Mouse (Mus musculus) CH12.LX (cell line): ENCODE measurements around the gene Abi3bp. TPM values are rescaled to one million over a fixed set of nuclear protein-coding genes. Genes with fewer than 3 reads are reported as not detected.

Experiments used
- DNase-seq: peaks from one replicate; pipeline ENCODE4 v3.0.0-alpha.2; 2013; ENCODE audit errors: extremely low read depth
- H3K27ac ChIP-seq: 2 replicates; pipeline ENCODE4 v1.5.1; 2012; ENCODE audit warnings: low read depth, mild to moderate bottlenecking, control low read depth, moderate library complexity; ENCODE audit not compliant: insufficient read depth
- H3K27me3 ChIP-seq: replicated peaks from 2 replicates; pipeline ENCODE3; 2012; ENCODE audit warnings: inconsistent platforms
- H3K36me3 ChIP-seq, 2 experiments: replicated peaks in 1 of 2; 2 replicates each; pipeline versions ENCODE3 to v1.6.1; 2012; ENCODE audit warnings: inconsistent platforms in 1 of 2, low read length in 1 of 2, mild to moderate bottlenecking in 1 of 2, mixed read lengths in 1 of 2, moderate library complexity in 1 of 2; ENCODE audit not compliant: control insufficient read depth in 1 of 2, insufficient read depth in 1 of 2
- H3K4me1 ChIP-seq, 2 experiments: 2 replicates each; pipeline ENCODE4 v1.6.1; 2012; ENCODE audit warnings: inconsistent platforms in 1 of 2, moderate library complexity in 1 of 2; ENCODE audit not compliant: insufficient read depth in 2 of 2, control insufficient read depth in 1 of 2
- H3K4me2 ChIP-seq: 2 replicates; pipeline ENCODE4 v1.6.1; 2012; ENCODE audit warnings: low read depth, mild to moderate bottlenecking, control low read depth; ENCODE audit not compliant: poor library complexity, insufficient read depth, severe bottlenecking
- H3K4me3 ChIP-seq, 3 experiments: fragments of 150-350 bp in 1 of 3; sonication (generic) in 1 of 3; replicated peaks in 1 of 3; 2 replicates each; pipeline versions ENCODE3 to v1.5.1; 2011 to 2012; ENCODE audit warnings: low read depth in 2 of 3, low read length in 2 of 3, mild to moderate bottlenecking in 2 of 3, moderate library complexity in 2 of 3, control low read depth in 1 of 3, improper control_type of control experiment in 1 of 3, inconsistent platforms in 1 of 3, mixed read lengths in 1 of 3; ENCODE audit not compliant: poor library complexity in 1 of 3
- H3K79me2 ChIP-seq: replicated peaks from 2 replicates; pipeline ENCODE4 v1.6.1; 2012; ENCODE audit warnings: mild to moderate bottlenecking, moderate library complexity; ENCODE audit not compliant: control insufficient read depth, poor library complexity, insufficient read depth, severe bottlenecking; ENCODE audit errors: extremely low read depth
- H3K9ac ChIP-seq: 2 replicates; pipeline ENCODE4 v1.6.1; 2012; ENCODE audit warnings: low read depth, mild to moderate bottlenecking, control low read depth, moderate library complexity; ENCODE audit not compliant: insufficient read depth
- H3K9me3 ChIP-seq: replicated peaks from 2 replicates; pipeline ENCODE3; 2012; ENCODE audit warnings: low read length, inconsistent platforms, mixed read lengths
- BHLHE40 ChIP-seq: IDR thresholded peaks from 2 replicates; pipeline ENCODE4 v1.6.1; 2011; ENCODE audit warnings: mild to moderate bottlenecking, low read depth, low read length, improper control_type of control experiment
- CHD2 ChIP-seq: IDR thresholded peaks from 2 replicates; pipeline ENCODE4 v1.6.1; 2011; ENCODE audit warnings: low read length, improper control_type of control experiment
- CTCF ChIP-seq, 2 experiments: IDR thresholded peaks in 1 of 2; conservative IDR thresholded peaks in 1 of 2; 2 replicates each; pipeline ENCODE4 v1.5.1; 2011 to 2012; ENCODE audit warnings: low read depth in 2 of 2, low read length in 2 of 2, improper control_type of control experiment in 1 of 2, inconsistent platforms in 1 of 2, mild to moderate bottlenecking in 1 of 2, moderate library complexity in 1 of 2
- ELF1 ChIP-seq: IDR thresholded peaks from 2 replicates; pipeline ENCODE4 v1.6.1; 2014; ENCODE audit warnings: low read depth, mild to moderate bottlenecking, inconsistent platforms, low read length, improper control_type of control experiment
- ETS1 ChIP-seq: conservative IDR thresholded peaks from 2 replicates; pipeline ENCODE4 v1.6.1; 2012; ENCODE audit warnings: low read depth, mild to moderate bottlenecking, inconsistent platforms, low read length, improper control_type of control experiment, moderate library complexity
- HCFC1 ChIP-seq: IDR thresholded peaks from 2 replicates; pipeline ENCODE4 v1.6.1; 2012; ENCODE audit warnings: low read depth, mild to moderate bottlenecking, inconsistent platforms, low read length, improper control_type of control experiment
- MAFK ChIP-seq: IDR thresholded peaks from 2 replicates; pipeline ENCODE4 v1.6.1; 2011; ENCODE audit warnings: low read length, improper control_type of control experiment; ENCODE audit not compliant: insufficient replicate concordance
- MAX ChIP-seq: IDR thresholded peaks from 2 replicates; pipeline ENCODE4 v1.6.1; 2011; ENCODE audit warnings: low read length, improper control_type of control experiment
- MEF2A ChIP-seq: IDR thresholded peaks from 2 replicates; pipeline ENCODE4 v1.6.1; 2014; ENCODE audit warnings: low read depth, mild to moderate bottlenecking, inconsistent platforms, low read length, improper control_type of control experiment, borderline replicate concordance
- MXI1 ChIP-seq: IDR thresholded peaks from 2 replicates; pipeline ENCODE4 v1.6.1; 2011; ENCODE audit warnings: mild to moderate bottlenecking, low read depth, low read length, improper control_type of control experiment
- NELFE ChIP-seq: IDR thresholded peaks from 2 replicates; pipeline ENCODE4 v1.6.1; 2011; ENCODE audit warnings: low read depth, low read length, improper control_type of control experiment
- RAD21 ChIP-seq: IDR thresholded peaks from 2 replicates; pipeline ENCODE4 v1.6.1; 2011; ENCODE audit warnings: low read depth, mild to moderate bottlenecking, low read length, improper control_type of control experiment, moderate library complexity
- RCOR1 ChIP-seq: conservative IDR thresholded peaks from 2 replicates; pipeline ENCODE4 v1.6.1; 2012; ENCODE audit warnings: low read depth, mild to moderate bottlenecking, inconsistent platforms, low read length, improper control_type of control experiment
- SMC3 ChIP-seq: IDR thresholded peaks from 2 replicates; pipeline ENCODE4 v1.6.1; 2011; ENCODE audit warnings: low read depth, low read length, improper control_type of control experiment
- USF1 ChIP-seq: IDR thresholded peaks from 2 replicates; pipeline ENCODE4 v1.6.1; 2014; ENCODE audit warnings: low read depth, mild to moderate bottlenecking, inconsistent platforms, low read length, improper control_type of control experiment
- dilution Hi-C: fragments of 300-500 bp; cut with MboI; formaldehyde crosslinking; loops from 2 replicates; pipeline ENCODE4 v1.14.3; 2020; ENCODE audit warnings: low sequenced_read_pairs; ENCODE audit not compliant: extremely low pct_unique_long_range_greater_than_20kb, extremely low pct_ligation_motif_present
- in situ Hi-C: fragments of 300-500 bp; cut with MboI; formaldehyde crosslinking; loops from 3 replicates; pipeline ENCODE4 v1.14.3; 2019; ENCODE audit warnings: low sequenced_read_pairs, low pct_ligation_motif_present, low pct_unique_long_range_greater_than_20kb, mixed read lengths
- polyA plus RNA-seq: library from polyadenylated mRNA; unstranded; fragments of >175 nt; gene quantifications from 2 replicates; pipeline ENCODE4 v1.2.1, GENCODE M21; 2012; ENCODE audit warnings: low read depth; ENCODE audit not compliant: insufficient read length
- total RNA-seq, 2 experiments: library from RNA; depleted of rRNA; stranded (reverse); fragments of 300-350 nt in 1 of 2; fragments of >200 nt in 1 of 2; gene quantifications; 2 replicates each; pipeline ENCODE4 v1.2.3; 2012 to 2014

Abi3bp gene
- total and polyA plus RNA-seq, 3 experiments = 0.13 TPM; not detected in 2

DNA sequence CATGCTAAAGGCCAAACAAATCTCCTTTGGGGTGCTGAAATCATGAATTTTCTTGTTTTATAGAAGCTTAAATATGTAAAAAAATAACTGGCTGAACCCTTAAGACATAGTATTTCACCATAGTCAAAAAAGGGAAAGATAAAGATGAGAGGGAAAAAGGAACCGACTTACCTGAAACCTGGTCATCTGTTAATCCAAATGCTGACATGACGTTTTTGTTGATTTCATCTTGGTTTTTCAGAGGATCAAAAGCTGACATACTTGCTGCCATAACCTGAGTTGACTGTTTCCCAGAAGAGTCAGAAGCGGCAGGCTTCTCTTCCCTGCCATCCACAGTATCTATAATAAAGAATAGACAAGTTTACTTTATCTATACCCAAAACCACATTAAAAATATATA, 223.2 kb downstream of the Abi3bp start:
- no peak overlapping the region for H3K4me2 ChIP-seq
- DNase-seq = no peak
- peaks cover 2% of the 10 kb centered on the region; the same call in 1 of the 2 replicates for H3K79me2 ChIP-seq
- no peak overlapping the region for H3K9ac ChIP-seq
- H3K4me1 ChIP-seq = peaks cover 2 to 4% of the 10 kb centered on the region in 2 experiments; a peak in 1 of 4 replicates
- no peak overlapping the region for H3K27ac ChIP-seq
- no peaks in the 10 kb centered on the region for H3K9me3 ChIP-seq
- TF ChIP-seq MAFK (peak; percentile 93), MAX (no peak)
- H3K36me3 ChIP-seq = peaks cover 39 to 75% of the 10 kb centered on the region in 2 experiments
- no peak overlapping the region for H3K4me3 ChIP-seq
- dilution Hi-C loops (no loop called here), in situ Hi-C loops (loop anchor here (25.0 kb wide), 1 partner anchor 764 kb away; the partner anchor contains the start of gene Cep97)
- H3K27me3 ChIP-seq = no peaks in the 10 kb centered on the region

DNA sequence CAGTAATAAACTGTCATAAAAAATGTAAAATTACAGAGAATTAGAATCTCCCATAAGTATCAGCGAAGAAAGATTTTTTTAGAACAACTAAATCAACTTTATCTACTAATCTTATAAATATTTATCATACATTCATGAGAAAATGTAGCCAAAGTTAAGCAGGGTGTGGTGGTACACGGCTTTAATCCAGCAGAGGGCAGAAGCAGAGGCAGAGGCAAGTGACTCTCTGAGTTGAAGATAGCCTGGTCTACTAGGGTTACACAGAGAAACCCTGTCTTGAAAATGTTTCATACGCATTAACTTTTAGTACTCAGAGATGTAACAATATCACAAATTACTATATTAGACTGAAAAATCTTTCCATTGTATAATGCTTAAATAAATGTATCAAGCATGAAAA, 228.1 kb downstream of the Abi3bp start:
- H3K36me3 ChIP-seq = peaks cover 48 to 79% of the 10 kb centered on the region in 2 experiments
- H3K4me3 ChIP-seq = no peak overlapping the region
- no peak overlapping the region for H3K9ac ChIP-seq
- no peaks in the 10 kb centered on the region for H3K9me3 ChIP-seq
- dilution Hi-C loops (no loop called here), in situ Hi-C loops (loop anchor here (25.0 kb wide), 1 partner anchor 768 kb away; the partner anchor contains the start of gene Cep97)
- no peak overlapping the region for H3K27ac ChIP-seq
- H3K27me3 ChIP-seq = no peaks in the 10 kb centered on the region
- H3K79me2 ChIP-seq = peaks cover 3% of the 10 kb centered on the region
- DNase-seq = peak; percentile 33
- peaks cover 0 to 10% of the 10 kb centered on the region in 2 experiments; a peak in 2 of 4 replicates for H3K4me1 ChIP-seq
- TF ChIP-seq NELFE = no peak
- no peak for TF ChIP-seq MXI1
- peak in 1 of 2 experiments; percentile 50; a peak in 2 of 4 replicates for TF ChIP-seq CTCF (conservative IDR thresholded peaks at IDR 0.05 in 1 of 2, IDR thresholded peaks at IDR 0.05 in 1 of 2; ENCODE audit: low read depth in 2 of 2, low read length in 2 of 2)
- TF ChIP-seq SMC3 = peak; percentile 45
- no peak for TF ChIP-seq HCFC1
- TF ChIP-seq BHLHE40 = no peak
- H3K4me2 ChIP-seq = no peak overlapping the region

DNA sequence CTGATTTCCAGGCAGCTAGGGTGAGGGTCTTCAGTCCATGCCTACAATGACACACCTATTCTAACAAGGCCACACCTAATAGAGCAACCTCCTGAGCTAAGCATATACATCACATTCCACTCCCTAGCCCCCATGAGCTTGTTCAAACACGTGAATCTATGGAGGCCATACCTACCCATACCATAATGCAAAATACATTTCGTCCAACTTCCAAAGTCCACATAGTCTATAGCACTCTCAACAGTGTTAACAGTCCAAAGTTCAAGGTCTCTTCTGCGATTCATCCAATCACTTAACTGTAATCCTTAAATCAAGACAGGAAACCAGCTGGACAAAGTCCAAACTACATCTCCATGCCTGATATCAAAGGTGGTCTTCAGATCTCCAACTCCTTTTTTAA, 232.4 kb downstream of the Abi3bp start:
- Histone ChIP-seq H3K36me3 (peaks cover 41 to 72% of the 10 kb centered on the region in 2 experiments), H3K9me3 (no peaks in the 10 kb centered on the region), H3K27ac (no peak overlapping the region), H3K27me3 (no peaks in the 10 kb centered on the region), H3K9ac (no peak overlapping the region), H3K4me3 (no peak overlapping the region)
- no peak for DNase-seq
- dilution Hi-C loops (no loop called here), in situ Hi-C loops (loop anchor here (25.0 kb wide), 1 partner anchor 773 kb away; the partner anchor contains the start of gene Cep97)
- no peak for TF ChIP-seq ELF1
- TF ChIP-seq CHD2 = no peak
- TF ChIP-seq MAX = no peak
- no peak for TF ChIP-seq MEF2A
- TF ChIP-seq ETS1 = no peak
- TF ChIP-seq USF1 = no peak
- no peak for TF ChIP-seq RCOR1
- no peak for TF ChIP-seq RAD21
- TF ChIP-seq, all 38 proteins: peak for 0
- Histone ChIP-seq H3K79me2 (peaks cover 24% of the 10 kb centered on the region), H3K4me2 (no peak overlapping the region), H3K4me1 (peaks cover 0 to 22% of the 10 kb centered on the region in 2 experiments; a peak in 3 of 4 replicates)
